Mouse (Mus musculus) heart, embryonic 13.5 days (tissue): ENCODE results near the gene 1700069L16Rik. TPM values are rescaled to one million over a fixed set of nuclear protein-coding genes. Genes with fewer than 3 reads are reported as not detected.

Experiments used
- ATAC-seq: fragments of 200-750 bp; cut with Nextera tagmentation; 2 replicates; pipeline ENCODE4 v1.8.0; 2017; ENCODE audit warnings: moderate TSS enrichment; ENCODE audit not compliant: insufficient number of reproducible peaks, low FRiP score, low TSS enrichment; ENCODE audit errors: extremely low read depth
- H3K27ac ChIP-seq: fragments of 300-500 bp; sonication (generic); replicated peaks from 2 replicates; pipeline ENCODE4 v1.5.1; 2015; ENCODE audit warnings: moderate library complexity, mild to moderate bottlenecking, inconsistent platforms
- H3K27me3 ChIP-seq: fragments of 300-500 bp; sonication (generic); replicated peaks from 2 replicates; pipeline ENCODE4 v1.6.1; 2015; ENCODE audit warnings: mild to moderate bottlenecking, inconsistent platforms
- H3K36me3 ChIP-seq: fragments of 300-500 bp; sonication (generic); 2 replicates; pipeline ENCODE4 v1.6.1; 2015; ENCODE audit warnings: mild to moderate bottlenecking, inconsistent platforms
- H3K4me1 ChIP-seq: fragments of 300-500 bp; sonication (generic); 2 replicates; pipeline ENCODE4 v1.6.1; 2015; ENCODE audit warnings: inconsistent platforms
- H3K4me2 ChIP-seq: fragments of 300-500 bp; sonication (generic); 2 replicates; pipeline ENCODE4 v1.6.1; 2015; ENCODE audit warnings: inconsistent platforms, mild to moderate bottlenecking, moderate library complexity
- H3K4me3 ChIP-seq: fragments of 300-500 bp; sonication (generic); 2 replicates; pipeline ENCODE4 v1.5.1; 2015; ENCODE audit warnings: moderate library complexity, mild to moderate bottlenecking, inconsistent platforms
- H3K9ac ChIP-seq: fragments of 300-500 bp; sonication (generic); 2 replicates; pipeline ENCODE4 v1.6.1; 2015; ENCODE audit warnings: inconsistent platforms, mild to moderate bottlenecking, moderate library complexity
- H3K9me3 ChIP-seq: fragments of 300-500 bp; sonication (generic); 2 replicates; pipeline ENCODE4 v1.6.1; 2016; ENCODE audit warnings: inconsistent platforms
- WGBS: fragments of 180-500 bp; shearing (Covaris S2); methylation state at CpG from one replicate; pipeline ENCODE4 v1.1.7; 2015; ENCODE audit warnings: mixed read lengths; 5-methylcytosine and 5-hydroxymethylcytosine counted together
- polyA plus RNA-seq: library from polyadenylated mRNA; unstranded; fragments of >200 nt; fragmentation: Nextera tagmentation; extraction: Ambion mirVana; gene quantifications from 2 replicates; pipeline ENCODE4 v1.2.1, GENCODE M21; 2015

1700069L16Rik gene
- polyA plus RNA-seq, 1 experiment from 2014 or later: not detected

- WGBS: 65% methylated on average over 10 of the region's 10 CpGs
- Histone ChIP-seq H3K4me2 (no peak overlapping the region), H3K4me1 (no peaks in the 10 kb centered on the region), H3K9ac (no peak overlapping the region), H3K9me3 (peaks cover 5% of the 10 kb centered on the region; the same call in 1 of the 2 replicates), H3K27ac (no peak overlapping the region), H3K36me3 (no peaks in the 10 kb centered on the region), H3K4me3 (no peak overlapping the region), H3K27me3 (peaks cover 8% of the 10 kb centered on the region; the same call in 1 of the 2 replicates)
- no peak for ATAC-seq
Measured at GRCm38 (mm10) chr5:113660872-113661271, 63.7 kb downstream of the 1700069L16Rik start.

- no peak for ATAC-seq
- Histone ChIP-seq H3K27me3 (peaks cover 15% of the 10 kb centered on the region), H3K36me3 (no peaks in the 10 kb centered on the region), H3K4me1 (peaks cover 16% of the 10 kb centered on the region), H3K27ac (no peak overlapping the region), H3K4me3 (no peak overlapping the region), H3K4me2 (no peak overlapping the region), H3K9me3 (peaks cover 2% of the 10 kb centered on the region; the same call in 1 of the 2 replicates), H3K9ac (no peak overlapping the region)
- WGBS: 70% methylated on average over 12 of the region's 12 CpGs
Measured at GRCm38 (mm10) chr5:113654821-113655220, 69.8 kb downstream of the 1700069L16Rik start.

- no peak for ATAC-seq
- Histone ChIP-seq H3K9me3 (no peaks in the 10 kb centered on the region), H3K4me3 (no peak overlapping the region), H3K4me2 (no peak overlapping the region), H3K27ac (no peak overlapping the region), H3K27me3 (peaks cover 20% of the 10 kb centered on the region), H3K4me1 (peaks cover 17% of the 10 kb centered on the region), H3K9ac (no peak overlapping the region), H3K36me3 (no peaks in the 10 kb centered on the region)
- WGBS: 71% methylated on average over 11 of the region's 11 CpGs
Measured at GRCm38 (mm10) chr5:113654206-113654605, 70.4 kb downstream of the 1700069L16Rik start.

GRCm38 (mm10) chr5:113652215-113652614 is 72.4 kb downstream of the 1700069L16Rik start:
- Histone ChIP-seq H3K27me3 (peaks cover 39% of the 10 kb centered on the region), H3K4me1 (peaks cover 29% of the 10 kb centered on the region), H3K9me3 (no peaks in the 10 kb centered on the region), H3K36me3 (no peaks in the 10 kb centered on the region), H3K9ac (no peak overlapping the region), H3K4me2 (no peak overlapping the region), H3K27ac (no peak overlapping the region), H3K4me3 (no peak overlapping the region)
- ATAC-seq: no peak
- WGBS: 16% methylated on average over 5 of the region's 5 CpGs

- H3K27ac ChIP-seq: peak within 1 kb of the TSS; percentile 46
- peak; percentile 6; the same call in 1 of the 2 replicates for ATAC-seq
- WGBS: 5% methylated on average over 30 of the region's 30 CpGs
- H3K9me3 ChIP-seq: no peaks in the 10 kb centered on the region
- H3K9ac ChIP-seq: peak within 1 kb of the TSS; percentile 63
- no peaks in the 10 kb centered on the region for H3K36me3 ChIP-seq
- peak within 1 kb of the TSS; percentile 40 for H3K4me3 ChIP-seq
- peak within 1 kb of the TSS; percentile 64 for H3K4me2 ChIP-seq
- peaks cover 29% of the 10 kb centered on the region for H3K4me1 ChIP-seq
- peaks cover 52% of the 10 kb centered on the region for H3K27me3 ChIP-seq
Measured at GRCm38 (mm10) chr5:113650035-113650865, 74.3 kb downstream of the 1700069L16Rik start, which contains the start of gene Cmklr1. Cmklr1 (minus strand) TSS chr5:113650426.

GRCm38 (mm10) chr5:113648647-113649211 is 75.8 kb downstream of the 1700069L16Rik start:
- H3K4me2 ChIP-seq: peak overlapping the region; percentile 64

GRCm38 (mm10) chr5:113647141-113647540 is 77.4 kb downstream of the 1700069L16Rik start:
- Histone ChIP-seq H3K9me3 (no peaks in the 10 kb centered on the region), H3K27me3 (peaks cover 69% of the 10 kb centered on the region)

More at GRCm38 (mm10) chr5:113648647-113649211, 75.8 kb downstream of the 1700069L16Rik start:
- H3K9me3 ChIP-seq: no peaks in the 10 kb centered on the region
- no peak overlapping the region for H3K4me3 ChIP-seq
- no peak overlapping the region for H3K9ac ChIP-seq
- 46% methylated on average over 5 of the region's 5 CpGs for WGBS
- peaks cover 29% of the 10 kb centered on the region for H3K4me1 ChIP-seq
- peaks cover 65% of the 10 kb centered on the region for H3K27me3 ChIP-seq
- H3K36me3 ChIP-seq: no peaks in the 10 kb centered on the region
- ATAC-seq: no peak
- H3K27ac ChIP-seq: no peak overlapping the region

GRCm38 (mm10) chr5:113644520-113644919 is 80.1 kb downstream of the 1700069L16Rik start:
- Histone ChIP-seq H3K9me3 (no peaks in the 10 kb centered on the region), H3K9ac (no peak overlapping the region), H3K27me3 (peaks cover 77% of the 10 kb centered on the region), H3K4me1 (peaks cover 23% of the 10 kb centered on the region), H3K4me3 (no peak overlapping the region), H3K27ac (no peak overlapping the region), H3K4me2 (no peak overlapping the region), H3K36me3 (no peaks in the 10 kb centered on the region)
- ATAC-seq: no peak
- 79% methylated on average over 4 of the region's 4 CpGs for WGBS

More at GRCm38 (mm10) chr5:113647141-113647540, 77.4 kb downstream of the 1700069L16Rik start:
- no peaks in the 10 kb centered on the region for H3K36me3 ChIP-seq
- H3K4me2 ChIP-seq: no peak overlapping the region
- WGBS: 82% methylated on average over 8 of the region's 8 CpGs
- no peak overlapping the region for H3K4me3 ChIP-seq
- peaks cover 40% of the 10 kb centered on the region for H3K4me1 ChIP-seq
- no peak overlapping the region for H3K27ac ChIP-seq
- no peak overlapping the region for H3K9ac ChIP-seq
- ATAC-seq: no peak

GRCm38 (mm10) chr5:113643107-113643848 is 81.3 kb downstream of the 1700069L16Rik start:
- H3K27ac ChIP-seq: no peak overlapping the region

More at GRCm38 (mm10) chr5:113643107-113643848, 81.3 kb downstream of the 1700069L16Rik start:
- H3K27me3 ChIP-seq: peaks cover 79% of the 10 kb centered on the region
- ATAC-seq: peak; percentile 67; the same call in 1 of the 2 replicates
- WGBS: 32% methylated on average over 18 of the region's 18 CpGs
- peaks cover 16% of the 10 kb centered on the region for H3K4me1 ChIP-seq
- no peaks in the 10 kb centered on the region for H3K9me3 ChIP-seq
- no peaks in the 10 kb centered on the region for H3K36me3 ChIP-seq
- peak overlapping the region; percentile 48 for H3K4me2 ChIP-seq
- H3K9ac ChIP-seq: no peak overlapping the region
- H3K4me3 ChIP-seq: peak overlapping the region; percentile 20; the same call in 1 of the 2 replicates
